Comparison of ENCODE assay signal across 25 mouse cellular contexts in the genomic region with DNA sequence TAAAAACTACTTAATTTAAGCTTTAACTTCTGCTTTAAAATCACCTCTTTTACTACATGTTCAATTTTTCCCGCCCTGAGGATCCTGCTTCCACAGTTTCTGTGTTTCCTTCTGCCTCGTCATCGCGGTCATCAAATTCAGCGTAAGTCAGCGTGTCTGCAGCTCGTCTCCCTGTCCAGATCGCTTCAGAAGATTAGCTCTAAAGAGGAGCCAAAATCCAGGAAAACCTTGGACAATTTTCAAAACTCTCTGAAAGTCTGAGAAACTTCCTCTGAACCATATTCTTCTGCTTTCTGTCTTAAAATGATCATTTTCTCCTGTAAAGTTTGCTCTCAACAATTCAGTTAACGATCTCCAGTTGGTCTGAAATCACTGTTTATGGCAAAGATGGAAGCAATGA.
DNase-seq lines count a peak whose midpoint lies in the region; ATAC-seq and TF ChIP-seq lines count a peak whose summit lies in the region.
"Had no signal": no experiment of that assay in that cellular context is flagged by ENCODE, and none has a peak within 500 bp of the region (broad histone marks: within the 10 kb centered on the region; RNA-seq: fewer than 3 reads in every experiment).

No protein-coding gene starts in this region.

- no peak overlapping the region for H3K9ac ChIP-seq in embryonic facial prominence, embryonic 11.5 days (replicated peaks; ENCODE audit: low read length)
- H3K9ac ChIP-seq: forebrain, embryonic 15.5 days; heart, embryonic 13.5 days; hindbrain, embryonic 15.5 days; liver, embryonic 14.5 days; neural tube, embryonic 13.5 days; stomach, embryonic 15.5 days had no signal

- ATAC-seq in embryonic facial prominence, embryonic 11.5 days (replicated peaks; ENCODE audit: insufficient number of reproducible peaks, low FRiP score, low TSS enrichment, low read depth) = no peak
- ATAC-seq: forebrain, embryonic 15.5 days; intestine, embryonic 16.5 days had no signal

- H3K36me3 ChIP-seq in embryonic facial prominence, embryonic 11.5 days (replicated peaks; ENCODE audit: control insufficient read depth, insufficient read depth, low read depth, low read length) = no peaks in the 10 kb centered on the region
- H3K36me3 ChIP-seq in embryonic facial prominence, embryonic 10.5 days (replicated peaks) = no peaks in the 10 kb centered on the region
- H3K36me3 ChIP-seq in kidney, adult 2 months (ENCODE audit: control insufficient read depth, insufficient read depth, low read length) = no peaks in the 10 kb centered on the region
- H3K36me3 ChIP-seq: forebrain, embryonic 15.5 days; heart, embryonic 13.5 days; hindbrain, embryonic 15.5 days; neural tube, embryonic 13.5 days; stomach, embryonic 15.5 days had no signal

- no peak for TF ChIP-seq CTCF in kidney, adult 2 months (conservative IDR thresholded peaks at IDR 0.05; ENCODE audit: insufficient read depth, insufficient read length, low read depth, low read length)

- no peak for TF ChIP-seq POLR2A in kidney, adult 2 months (IDR thresholded peaks at IDR 0.05; ENCODE audit: low read depth, low read length)

- peak; percentile 17 for DNase-seq in embryonic facial prominence, embryonic 11.5 days (ENCODE audit: low spot score)
- no peak for DNase-seq in embryonic facial prominence, embryonic 10.5 days (ENCODE audit: low spot score)
- DNase-seq in kidney, postnatal 10 days = peak; percentile 14
- DNase-seq in kidney, adult 2 months = no peak
- DNase-seq in MN1 (ENCODE audit: low spot score) = peak; percentile 12
- peak; percentile 9 for DNase-seq in fibroblast of lung, adult 2 months (ENCODE audit: low read depth)
- DNase-seq in layer of hippocampus, postnatal 10 days (ENCODE audit: low spot score in 2 of 2) = no peak
- DNase-seq: B cell, adult 2 months; cerebellum, adult 2 months; heart, adult 11 months; kidney, postnatal 25 days; midbrain, embryonic 14.5 days; spleen, adult 18-20 months; thymus, adult 18-20 months; thymus, postnatal 4 days had no signal

- H3K27ac ChIP-seq in embryonic facial prominence, embryonic 11.5 days (replicated peaks; ENCODE audit: low read depth, low read length) = no peak overlapping the region
- no peak overlapping the region for H3K27ac ChIP-seq in embryonic facial prominence, embryonic 10.5 days (replicated peaks)
- no peak overlapping the region for H3K27ac ChIP-seq in kidney, adult 2 months (ENCODE audit: insufficient read depth, low read depth, low read length)
- H3K27ac ChIP-seq: forebrain, embryonic 15.5 days; heart, embryonic 13.5 days; hindbrain, embryonic 15.5 days; left cerebral cortex, adult 2 months; liver, embryonic 14.5 days; neural tube, embryonic 13.5 days had no signal

- WGBS in embryonic facial prominence, embryonic 11.5 days = 77% methylated on average over 9 of the region's 9 CpGs
- 77% methylated on average over 9 of the region's 9 CpGs for WGBS in embryonic facial prominence, embryonic 10.5 days
- WGBS in kidney, adult 2 months = 78% methylated on average over 9 of the region's 9 CpGs

- no peaks in the 10 kb centered on the region for H3K27me3 ChIP-seq in embryonic facial prominence, embryonic 11.5 days (ENCODE audit: control insufficient read depth, insufficient read depth, low read length)
- no peaks in the 10 kb centered on the region for H3K27me3 ChIP-seq in embryonic facial prominence, embryonic 10.5 days (replicated peaks; ENCODE audit: low read depth, poor library complexity, severe bottlenecking)
- no peaks in the 10 kb centered on the region for H3K27me3 ChIP-seq in kidney, adult 2 months (replicated peaks; ENCODE audit: control insufficient read depth, insufficient read depth, low read length)
- H3K27me3 ChIP-seq: forebrain, embryonic 15.5 days; heart, embryonic 13.5 days; hindbrain, embryonic 15.5 days; megakaryocyte, embryonic 14.5 days; neural tube, embryonic 13.5 days; stomach, embryonic 15.5 days had no signal

- no peaks in the 10 kb centered on the region for H3K9me3 ChIP-seq in embryonic facial prominence, embryonic 11.5 days (replicated peaks; ENCODE audit: control insufficient read depth, low read length)
- H3K9me3 ChIP-seq in embryonic facial prominence, embryonic 10.5 days = no peaks in the 10 kb centered on the region
- H3K9me3 ChIP-seq: forebrain, embryonic 15.5 days; heart, embryonic 13.5 days; hindbrain, embryonic 15.5 days; megakaryocyte, embryonic 14.5 days; neural tube, embryonic 13.5 days; stomach, embryonic 15.5 days had no signal

- H3K4me1 ChIP-seq in embryonic facial prominence, embryonic 11.5 days (ENCODE audit: control insufficient read depth, insufficient read depth, low read length) = no peaks in the 10 kb centered on the region
- no peaks in the 10 kb centered on the region for H3K4me1 ChIP-seq in embryonic facial prominence, embryonic 10.5 days
- H3K4me1 ChIP-seq in kidney, adult 2 months (ENCODE audit: control insufficient read depth, insufficient read depth, low read length) = no peaks in the 10 kb centered on the region
- H3K4me1 ChIP-seq: forebrain, embryonic 15.5 days; heart, embryonic 13.5 days; hindbrain, embryonic 15.5 days; megakaryocyte, embryonic 14.5 days; neural tube, embryonic 13.5 days; stomach, embryonic 15.5 days had no signal

- no peak overlapping the region for H3K4me2 ChIP-seq in embryonic facial prominence, embryonic 11.5 days (ENCODE audit: low read depth, low read length)
- H3K4me2 ChIP-seq: forebrain, embryonic 15.5 days; heart, embryonic 13.5 days; hindbrain, embryonic 15.5 days; neural tube, embryonic 13.5 days; stomach, embryonic 15.5 days had no signal

- no peak overlapping the region for H3K4me3 ChIP-seq in embryonic facial prominence, embryonic 11.5 days (ENCODE audit: low read depth, low read length)
- H3K4me3 ChIP-seq in embryonic facial prominence, embryonic 10.5 days = no peak overlapping the region
- no peak overlapping the region for H3K4me3 ChIP-seq in kidney, adult 2 months (ENCODE audit: insufficient read depth, low read depth, low read length)
- H3K4me3 ChIP-seq: erythroblast, embryonic 14.5 days; forebrain, embryonic 15.5 days; heart, embryonic 13.5 days; hindbrain, embryonic 15.5 days; left cerebral cortex, adult 2 months; megakaryocyte, embryonic 14.5 days; neural tube, embryonic 13.5 days; stomach, embryonic 15.5 days had no signal

Comparison
In these comparisons a context has a peak if more than half of its experiments do, and no peak if none do; other contexts are left out.
1. DNase-seq: peak in embryonic facial prominence, embryonic 11.5 days (single experiment), kidney, postnatal 10 days (single experiment), MN1 (single experiment) and fibroblast of lung, adult 2 months (single experiment); none in embryonic facial prominence, embryonic 10.5 days (single experiment), kidney, adult 2 months (single experiment) and layer of hippocampus, postnatal 10 days (0 of 2).